Mouse (Mus musculus) splenic B cell, adult 2 months (primary cell): Measurements from ENCODE around the gene H60c.
"Not testable (repeated sequence)": the region's sequence is repeated elsewhere in the genome, so short reads cannot be mapped to it uniquely, and the experiment has no call there.

ENCODE experiments used
- DNase-seq: peaks from one replicate; pipeline ENCODE4 v3.0.0-alpha.2; 2011; ENCODE audit warnings: low read depth, low spot score
- H3K27me3 ChIP-seq: 2 replicates; pipeline ENCODE4 v1.6.1; 2012; ENCODE audit warnings: mild to moderate bottlenecking, low read length, moderate library complexity, mixed read lengths; ENCODE audit not compliant: control insufficient read depth, poor library complexity, insufficient read depth, severe bottlenecking
- H3K36me3 ChIP-seq: 2 replicates; pipeline ENCODE4 v1.6.1; 2012; ENCODE audit warnings: mild to moderate bottlenecking, low read length, moderate library complexity, mixed read lengths; ENCODE audit not compliant: control insufficient read depth, poor library complexity, insufficient read depth, severe bottlenecking

The H60c gene

GRCm38 (mm10) chr10:3267671-3268070, at the start of gene H60c:
Gene H60c, minus strand, starts transcription at chr10:3267771.
- DNase-seq, result no peak
- no peaks in the 10 kb centered on the region for H3K36me3 ChIP-seq
- H3K27me3 ChIP-seq, result no peaks in the 10 kb centered on the region

- no peak for DNase-seq
- H3K27me3 ChIP-seq, result no peaks in the 10 kb centered on the region
- no peaks in the 10 kb centered on the region for H3K36me3 ChIP-seq
Measured at GRCm38 (mm10) chr10:3308821-3309206, 41.2 kb upstream of the H60c start.

- H3K36me3 ChIP-seq, result no peaks in the 10 kb centered on the region
- no peak for DNase-seq
- H3K27me3 ChIP-seq, result no peaks in the 10 kb centered on the region
Measured at GRCm38 (mm10) chr10:3308180-3308820, 40.7 kb upstream of the H60c start.

GRCm38 (mm10) chr10:3307752-3308151, 40.2 kb upstream of the H60c start:
- Histone ChIP-seq H3K27me3 (no peaks in the 10 kb centered on the region), H3K36me3 (no peaks in the 10 kb centered on the region)
- no peak for DNase-seq

GRCm38 (mm10) chr10:3293969-3294368, 26.4 kb upstream of the H60c start:
- Histone ChIP-seq H3K27me3 (no peaks in the 10 kb centered on the region), H3K36me3 (no peaks in the 10 kb centered on the region)
- DNase-seq, result no peak

DNA sequence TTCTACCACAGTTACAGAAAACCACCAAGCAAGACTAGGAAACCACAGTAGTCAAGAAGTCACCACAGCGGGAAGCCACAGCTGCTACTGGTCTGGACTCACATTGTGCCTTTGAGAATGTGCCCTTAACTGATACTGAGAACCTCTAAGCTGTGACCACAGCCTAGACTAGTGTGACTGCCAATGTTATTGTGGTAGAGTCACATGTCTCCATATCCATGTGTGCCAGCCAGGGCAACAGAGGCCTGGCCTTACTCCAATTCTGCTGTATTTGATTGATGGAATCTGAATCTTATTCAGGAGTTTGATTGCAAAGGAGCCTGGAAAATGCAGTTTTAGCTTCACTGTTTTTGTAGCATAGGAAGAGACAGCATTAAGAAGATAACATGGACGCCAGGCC, 13.5 kb upstream of the H60c start:
- Histone ChIP-seq H3K36me3 (no peaks in the 10 kb centered on the region), H3K27me3 (no peaks in the 10 kb centered on the region)
- DNase-seq, result no peak

DNA sequence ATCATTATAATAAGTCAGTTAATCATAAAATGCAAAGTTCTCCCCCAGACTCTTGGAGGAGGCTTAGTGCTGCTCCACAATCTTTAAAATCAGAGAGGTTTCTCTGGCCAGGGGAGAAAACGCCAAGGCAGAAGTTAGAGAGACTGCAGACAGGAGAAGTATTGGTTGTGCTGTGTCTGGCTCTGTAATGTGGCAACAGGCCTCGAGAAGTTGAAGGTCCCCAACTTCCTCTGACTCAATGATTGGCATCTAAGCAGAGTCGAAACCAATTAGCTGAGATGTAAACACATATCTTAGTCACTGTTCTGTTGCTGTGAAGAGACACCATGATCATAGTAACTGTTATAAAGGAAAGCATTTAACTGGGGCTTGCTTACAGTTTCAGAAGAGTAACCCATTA, 6.5 kb upstream of the H60c start:
- no peak for DNase-seq
- Histone ChIP-seq H3K27me3 (no peaks in the 10 kb centered on the region), H3K36me3 (no peaks in the 10 kb centered on the region)

- no peaks in the 10 kb centered on the region for H3K27me3 ChIP-seq
- DNase-seq, result no peak
- no peaks in the 10 kb centered on the region for H3K36me3 ChIP-seq
Measured at GRCm38 (mm10) chr10:3271036-3271435, 3.5 kb upstream of the H60c start.

- no peak for DNase-seq
- Histone ChIP-seq H3K36me3 (no peaks in the 10 kb centered on the region), H3K27me3 (no peaks in the 10 kb centered on the region)
Measured at GRCm38 (mm10) chr10:3266729-3267128, 842 bp downstream of the H60c start.

- H3K27me3 ChIP-seq, result no peaks in the 10 kb centered on the region
- no peaks in the 10 kb centered on the region for H3K36me3 ChIP-seq
- DNase-seq, result no peak
Measured at GRCm38 (mm10) chr10:3262784-3263183, 4.8 kb downstream of the H60c start.

DNA sequence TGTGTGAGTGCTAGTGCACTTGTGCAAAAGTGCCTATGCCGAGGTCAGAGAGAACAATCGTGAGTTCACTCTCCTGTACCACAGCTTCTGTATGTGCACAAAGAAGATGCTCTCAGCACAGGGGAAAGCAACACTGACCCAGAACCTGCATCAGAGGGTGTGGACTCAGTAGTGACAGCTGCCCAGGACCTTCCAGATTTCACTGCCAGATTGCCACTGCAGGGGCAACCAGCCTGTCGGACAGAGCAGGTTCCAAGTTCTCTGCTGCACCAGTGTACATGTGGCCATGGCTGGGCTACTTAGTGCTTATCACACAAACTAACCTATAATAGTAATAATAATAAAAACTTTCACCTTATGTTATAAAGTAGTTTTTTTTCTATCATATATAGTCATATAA, 10.2 kb downstream of the H60c start:
- no peak for DNase-seq
- H3K36me3 ChIP-seq, result no peaks in the 10 kb centered on the region

GRCm38 (mm10) chr10:3238436-3238835, 29.1 kb downstream of the H60c start:
- not testable (repeated sequence) for H3K27me3 ChIP-seq, DNase-seq, H3K36me3 ChIP-seq

More for the DNA sequence above, 10.2 kb downstream of the H60c start:
- H3K27me3 ChIP-seq, result no peaks in the 10 kb centered on the region

DNA sequence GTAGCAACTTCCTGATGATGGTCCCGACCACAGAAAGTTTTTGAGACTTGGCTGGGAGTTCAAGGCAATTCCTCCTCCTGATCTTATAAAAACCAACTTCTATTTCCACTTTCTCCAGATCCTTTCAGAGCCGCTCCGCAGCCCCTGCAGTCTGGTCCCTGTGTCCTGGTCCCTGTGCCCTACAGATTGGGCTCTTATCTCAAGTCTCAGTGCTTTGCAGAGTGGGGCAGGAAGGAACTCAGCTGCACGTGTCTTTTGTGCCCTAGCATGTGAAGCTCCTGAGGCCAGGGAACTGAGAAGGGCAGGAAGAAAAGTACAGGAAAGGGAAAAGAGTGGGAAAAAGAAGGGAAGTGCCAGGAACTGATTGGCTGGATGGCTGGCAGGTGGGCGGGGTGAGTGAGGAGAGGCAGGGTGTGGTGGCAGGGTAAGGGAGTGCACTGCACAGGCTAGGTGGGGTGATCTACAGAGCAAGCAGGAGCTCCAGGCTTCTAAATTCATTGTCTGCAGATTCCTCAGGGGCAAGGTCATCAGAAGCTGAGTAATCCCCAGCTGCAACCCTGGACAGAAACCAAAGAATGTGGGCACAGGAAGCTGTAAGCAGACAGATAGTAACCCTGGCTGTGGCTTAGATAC, 30.8 kb downstream of the H60c start:
- Histone ChIP-seq H3K36me3 (no peaks in the 10 kb centered on the region), H3K27me3 (no peaks in the 10 kb centered on the region)
- DNase-seq, result no peak

- Histone ChIP-seq H3K36me3 (no peaks in the 10 kb centered on the region), H3K27me3 (no peaks in the 10 kb centered on the region)
- no peak for DNase-seq
Measured at GRCm38 (mm10) chr10:3228447-3229195, 39.0 kb downstream of the H60c start.
